Mouse (Mus musculus) embryonic facial prominence, embryonic 10.5 days (tissue): Measurements from ENCODE around the gene Large1. TPM values are rescaled to one million over a fixed set of nuclear protein-coding genes. Genes with fewer than 3 reads are reported as not detected.
A peak's percentile ranks its signal among the peaks of the same experiment; 100 is the strongest.

Experiments
- DNase-seq: peaks from one replicate; pipeline ENCODE4 v3.0.0-alpha.2; 2017; ENCODE audit warnings: low spot score
- H3K27ac ChIP-seq: fragments of 300-500 bp; sonication (generic); replicated peaks from 2 replicates; pipeline ENCODE4 v1.5.1; 2016; ENCODE audit warnings: mild to moderate bottlenecking
- H3K27me3 ChIP-seq: fragments of 300-500 bp; sonication (generic); replicated peaks from 2 replicates; pipeline ENCODE4 v1.6.1; 2016; ENCODE audit warnings: low read depth, mild to moderate bottlenecking; ENCODE audit not compliant: poor library complexity, severe bottlenecking
- H3K36me3 ChIP-seq: fragments of 300-500 bp; sonication (generic); replicated peaks from 2 replicates; pipeline ENCODE4 v1.6.1; 2016; ENCODE audit warnings: mild to moderate bottlenecking, moderate library complexity
- H3K4me1 ChIP-seq: fragments of 300-500 bp; sonication (generic); 2 replicates; pipeline ENCODE4 v1.6.1; 2016
- H3K4me3 ChIP-seq: fragments of 300-500 bp; sonication (generic); 2 replicates; pipeline ENCODE4 v1.5.1; 2016; ENCODE audit warnings: mild to moderate bottlenecking, moderate library complexity
- H3K9me3 ChIP-seq: fragments of 300-500 bp; sonication (generic); 2 replicates; pipeline ENCODE4 v1.6.1; 2016; ENCODE audit warnings: mild to moderate bottlenecking
- WGBS: fragments of 180-500 bp; shearing (Covaris S2); methylation state at CpG from one replicate; pipeline ENCODE4 v1.1.7; 2016; 5-methylcytosine and 5-hydroxymethylcytosine counted together
- microRNA-seq: library from miRNA; unstranded; fragments of <30 nt; microRNA quantifications from one replicate; pipeline ENCODE4, GENCODE M21; 2017
- polyA plus RNA-seq: library from polyadenylated mRNA; unstranded; fragments of >200 nt; fragmentation: Nextera tagmentation; extraction: Ambion mirVana; gene quantifications from 2 replicates; pipeline ENCODE4 v1.2.1, GENCODE M21; 2016

The Large1 gene
- polyA plus RNA-seq, 1 experiment from 2014 or later = 5.4 TPM

DNA sequence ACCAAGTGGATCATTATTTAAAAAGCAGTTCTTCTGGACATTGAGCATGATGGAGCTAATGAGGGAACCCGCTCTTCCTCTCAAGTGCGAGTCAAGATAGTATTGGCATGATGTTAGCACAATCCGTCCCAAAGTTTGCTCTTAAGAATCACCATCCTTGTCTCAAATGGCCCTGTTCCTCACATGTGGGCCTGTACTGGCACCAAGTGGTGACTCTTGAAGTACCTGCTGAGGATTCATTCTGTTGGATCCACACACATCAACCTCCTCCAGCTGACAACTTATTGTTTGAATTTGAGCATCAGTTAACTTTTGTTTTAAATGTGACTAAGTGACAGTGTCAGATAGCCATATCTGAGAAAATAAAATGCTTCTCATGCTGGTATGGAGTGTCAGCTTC, 540.6 kb downstream of the Large1 start:
- peaks cover 7% of the 10 kb centered on the region for H3K36me3 ChIP-seq
- H3K4me1 ChIP-seq = no peaks in the 10 kb centered on the region
- WGBS = 86% methylated on average over 3 of the region's 3 CpGs
- H3K27me3 ChIP-seq = no peaks in the 10 kb centered on the region
- no peak for DNase-seq
- H3K9me3 ChIP-seq = no peaks in the 10 kb centered on the region
- H3K4me3 ChIP-seq = no peak overlapping the region
- no peak overlapping the region for H3K27ac ChIP-seq

- Histone ChIP-seq H3K27me3 (no peaks in the 10 kb centered on the region), H3K36me3 (no peaks in the 10 kb centered on the region), H3K27ac (no peak overlapping the region), H3K9me3 (no peaks in the 10 kb centered on the region), H3K4me1 (no peaks in the 10 kb centered on the region), H3K4me3 (no peak overlapping the region)
- WGBS = 84% methylated on average over 2 of the region's 2 CpGs
- DNase-seq = no peak
Measured at GRCm38 (mm10) chr8:72801583-72801982, 551.8 kb downstream of the Large1 start.

DNA sequence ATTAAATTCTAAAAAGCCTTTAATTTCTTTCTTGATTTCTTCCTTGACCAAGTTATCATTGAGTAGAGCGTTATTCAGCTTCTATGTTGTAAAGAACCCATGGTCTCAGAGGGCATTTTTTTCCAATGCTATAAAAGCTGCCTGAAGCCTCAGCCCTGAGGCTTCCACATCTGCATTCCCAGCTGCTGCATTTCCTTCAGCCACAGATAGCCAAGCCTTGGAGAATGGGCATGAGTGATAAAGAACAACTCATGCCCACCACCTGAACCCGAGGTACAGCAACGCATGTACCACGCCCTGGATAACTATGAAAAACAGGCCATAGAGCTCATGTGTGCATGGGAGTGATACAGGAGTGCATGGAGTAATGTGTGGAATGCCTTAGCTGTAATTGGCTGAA, 572.7 kb downstream of the Large1 start:
- Histone ChIP-seq H3K9me3 (no peaks in the 10 kb centered on the region), H3K27ac (no peak overlapping the region), H3K4me1 (no peaks in the 10 kb centered on the region), H3K36me3 (no peaks in the 10 kb centered on the region), H3K27me3 (no peaks in the 10 kb centered on the region), H3K4me3 (no peak overlapping the region)
- 94% methylated on average over 4 of the region's 4 CpGs for WGBS
- no peak for DNase-seq

- Histone ChIP-seq H3K4me1 (no peaks in the 10 kb centered on the region), H3K9me3 (no peaks in the 10 kb centered on the region), H3K36me3 (no peaks in the 10 kb centered on the region), H3K27ac (no peak overlapping the region), H3K27me3 (no peaks in the 10 kb centered on the region), H3K4me3 (no peak overlapping the region)
- WGBS = 90% methylated on average over 1 of the region's 1 CpGs
- no peak for DNase-seq
Measured at GRCm38 (mm10) chr8:72777797-72778196, 575.5 kb downstream of the Large1 start.

DNA sequence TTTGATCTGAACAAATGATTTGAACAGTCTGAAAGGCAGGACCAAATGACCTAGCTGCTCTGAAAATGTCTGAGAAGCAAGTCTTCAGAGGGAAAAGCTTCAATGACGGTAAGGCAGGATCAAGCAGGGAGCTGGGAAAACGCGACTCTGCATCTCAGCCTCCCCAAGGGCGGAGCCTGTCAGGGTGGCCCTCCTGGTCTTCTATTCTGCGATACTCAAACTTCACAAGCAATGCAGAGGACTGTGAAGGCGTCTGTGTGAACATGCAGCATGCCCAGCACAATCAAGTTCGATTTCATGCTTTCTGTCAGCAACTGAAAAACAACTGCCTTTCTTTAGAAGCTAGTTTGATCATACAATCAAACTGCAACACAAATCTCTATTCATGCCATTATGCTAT, 586.6 kb downstream of the Large1 start:
- WGBS = 33% methylated on average over 7 of the region's 7 CpGs
- DNase-seq = peak; percentile 12
- no peaks in the 10 kb centered on the region for H3K36me3 ChIP-seq
- no peaks in the 10 kb centered on the region for H3K9me3 ChIP-seq
- H3K27ac ChIP-seq = no peak overlapping the region
- H3K4me1 ChIP-seq = peaks cover 10% of the 10 kb centered on the region
- H3K27me3 ChIP-seq = no peaks in the 10 kb centered on the region
- no peak overlapping the region for H3K4me3 ChIP-seq

DNA sequence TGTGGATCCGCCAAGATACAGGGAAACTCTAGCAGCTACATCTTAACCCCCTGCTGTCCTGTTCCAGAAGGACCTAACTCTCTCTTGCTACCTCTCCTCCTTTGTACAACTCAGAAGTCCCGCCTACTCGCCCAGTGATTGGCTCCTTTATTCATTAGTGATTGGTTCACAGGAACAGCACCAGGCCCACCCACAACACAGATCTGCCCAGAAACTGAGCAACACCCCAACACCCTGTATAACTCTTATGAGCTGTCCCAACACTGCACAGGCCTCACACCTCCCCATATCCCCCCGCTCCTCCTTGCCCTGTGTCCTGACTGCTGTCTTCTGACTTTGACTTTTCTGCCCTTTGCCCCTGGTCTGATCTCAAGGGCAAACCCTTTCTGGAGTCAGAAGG, 587.6 kb downstream of the Large1 start:
- WGBS = 63% methylated on average over 4 of the region's 4 CpGs
- H3K27ac ChIP-seq = no peak overlapping the region
- H3K4me3 ChIP-seq = no peak overlapping the region
- H3K27me3 ChIP-seq = no peaks in the 10 kb centered on the region
- H3K36me3 ChIP-seq = no peaks in the 10 kb centered on the region
- H3K4me1 ChIP-seq = peaks cover 18% of the 10 kb centered on the region
- peak; percentile 8 for DNase-seq
- no peaks in the 10 kb centered on the region for H3K9me3 ChIP-seq

Small RNA genes within 50 kb of the gene (microRNA-seq; reads per million reads assigned to microRNA genes)
- gene Mir28b = 0.91 reads per million
